Mouse (Mus musculus): ENCODE measurements at regions not wholly inside any gene's neighbourhood (a gene's known extent, or its start where the extent isn't known, plus 50 kb on each side); places are given as distances from the start of the nearest gene placed in this dataset.

GRCm38 (mm10) chr7:36488155-36488554, 209.8 kb upstream of the Tshz3 start:
- Histone ChIP-seq H3K4me2 (replicated peaks; ENCODE audit: low read depth, low read length) (no peak overlapping the region), H3K4me1 (replicated peaks; ENCODE audit: control insufficient read depth, insufficient read depth, low read length) (no peaks in the 10 kb centered on the region), H3K9ac (ENCODE audit: low read depth, low read length) (no peak overlapping the region), H3K27ac (ENCODE audit: low read depth, low read length) (no peak overlapping the region), H3K9me3 (ENCODE audit: control insufficient read depth, low read length) (no peaks in the 10 kb centered on the region), H3K4me3 (ENCODE audit: low read depth, low read length) (no peak overlapping the region), H3K36me3 (ENCODE audit: control insufficient read depth, insufficient read depth, low read length) (no peaks in the 10 kb centered on the region), H3K27me3 (ENCODE audit: control insufficient read depth, insufficient read depth, low read length) (no peaks in the 10 kb centered on the region)
- ATAC-seq (ENCODE audit: low FRiP score) (no peak), DNase-seq (ENCODE audit: low spot score) (no peak)
- 85% methylated on average over 9 of the region's 9 CpGs for WGBS

GRCm38 (mm10) chr7:36491173-36491581, 206.7 kb upstream of the Tshz3 start:
- Histone ChIP-seq H3K4me1 (replicated peaks; ENCODE audit: control insufficient read depth, insufficient read depth, low read length) (no peaks in the 10 kb centered on the region), H3K9me3 (ENCODE audit: control insufficient read depth, low read length) (no peaks in the 10 kb centered on the region), H3K4me3 (ENCODE audit: low read depth, low read length) (no peak overlapping the region), H3K36me3 (ENCODE audit: control insufficient read depth, insufficient read depth, low read length) (no peaks in the 10 kb centered on the region), H3K27ac (ENCODE audit: low read depth, low read length) (no peak overlapping the region), H3K9ac (ENCODE audit: low read depth, low read length) (no peak overlapping the region), H3K27me3 (ENCODE audit: control insufficient read depth, insufficient read depth, low read length) (no peaks in the 10 kb centered on the region), H3K4me2 (replicated peaks; ENCODE audit: low read depth, low read length) (no peak overlapping the region)
- 76% methylated on average over 10 of the region's 10 CpGs for WGBS
- DNase-seq (ENCODE audit: low spot score) = no peak
- ATAC-seq (ENCODE audit: low FRiP score) = no peak

GRCm38 (mm10) chr7:36504010-36504875, 193.7 kb upstream of the Tshz3 start:
- no peaks in the 10 kb centered on the region for H3K36me3 ChIP-seq (ENCODE audit: control insufficient read depth, insufficient read depth, low read length)
- H3K9ac ChIP-seq (ENCODE audit: low read depth, low read length) = no peak overlapping the region
- no peak for DNase-seq (ENCODE audit: low spot score)
- WGBS = 71% methylated on average over 15 of the region's 15 CpGs
- no peak for ATAC-seq (ENCODE audit: low FRiP score)
- H3K9me3 ChIP-seq (ENCODE audit: control insufficient read depth, low read length) = no peaks in the 10 kb centered on the region
- no peak overlapping the region for H3K4me2 ChIP-seq (replicated peaks; ENCODE audit: low read depth, low read length)
- no peak overlapping the region for H3K27ac ChIP-seq (ENCODE audit: low read depth, low read length)
- no peaks in the 10 kb centered on the region for H3K27me3 ChIP-seq (ENCODE audit: control insufficient read depth, insufficient read depth, low read length)
- H3K4me3 ChIP-seq (ENCODE audit: low read depth, low read length) = no peak overlapping the region
- H3K4me1 ChIP-seq (replicated peaks; ENCODE audit: control insufficient read depth, insufficient read depth, low read length) = no peaks in the 10 kb centered on the region

- H3K4me3 ChIP-seq (ENCODE audit: low read depth, low read length) = no peak overlapping the region
These were observed 190.0 kb upstream of the Tshz3 start for GRCm38 (mm10) chr7:36507895-36508431.

GRCm38 (mm10) chr7:36513680-36514079, 184.2 kb upstream of the Tshz3 start:
- no peak for ATAC-seq (ENCODE audit: low FRiP score)
- WGBS = 87% methylated on average over 3 of the region's 3 CpGs
- H3K27me3 ChIP-seq (ENCODE audit: control insufficient read depth, insufficient read depth, low read length) = no peaks in the 10 kb centered on the region

More at GRCm38 (mm10) chr7:36507895-36508431, 190.0 kb upstream of the Tshz3 start:
- Histone ChIP-seq H3K9me3 (ENCODE audit: control insufficient read depth, low read length) (no peaks in the 10 kb centered on the region), H3K4me2 (replicated peaks; ENCODE audit: low read depth, low read length) (no peak overlapping the region), H3K36me3 (ENCODE audit: control insufficient read depth, insufficient read depth, low read length) (no peaks in the 10 kb centered on the region), H3K9ac (ENCODE audit: low read depth, low read length) (no peak overlapping the region), H3K4me1 (replicated peaks; ENCODE audit: control insufficient read depth, insufficient read depth, low read length) (no peaks in the 10 kb centered on the region), H3K27ac (ENCODE audit: low read depth, low read length) (no peak overlapping the region), H3K27me3 (ENCODE audit: control insufficient read depth, insufficient read depth, low read length) (no peaks in the 10 kb centered on the region)
- WGBS = 85% methylated on average over 9 of the region's 9 CpGs
- no peak for ATAC-seq (ENCODE audit: low FRiP score)
- DNase-seq (ENCODE audit: low spot score) = no peak

GRCm38 (mm10) chr7:36516094-36516663, 181.7 kb upstream of the Tshz3 start:
- Histone ChIP-seq H3K4me2 (replicated peaks; ENCODE audit: low read depth, low read length) (no peak overlapping the region), H3K4me1 (replicated peaks; ENCODE audit: control insufficient read depth, insufficient read depth, low read length) (no peaks in the 10 kb centered on the region), H3K9ac (ENCODE audit: low read depth, low read length) (no peak overlapping the region), H3K27me3 (ENCODE audit: control insufficient read depth, insufficient read depth, low read length) (no peaks in the 10 kb centered on the region), H3K27ac (ENCODE audit: low read depth, low read length) (no peak overlapping the region), H3K9me3 (ENCODE audit: control insufficient read depth, low read length) (no peaks in the 10 kb centered on the region), H3K4me3 (ENCODE audit: low read depth, low read length) (no peak overlapping the region), H3K36me3 (ENCODE audit: control insufficient read depth, insufficient read depth, low read length) (no peaks in the 10 kb centered on the region)
- DNase-seq (ENCODE audit: low spot score) (no peak), ATAC-seq (ENCODE audit: low FRiP score) (no peak)
- 58% methylated on average over 7 of the region's 7 CpGs for WGBS

More at GRCm38 (mm10) chr7:36513680-36514079, 184.2 kb upstream of the Tshz3 start:
- no peak overlapping the region for H3K9ac ChIP-seq (ENCODE audit: low read depth, low read length)
- no peak for DNase-seq (ENCODE audit: low spot score)
- H3K27ac ChIP-seq (ENCODE audit: low read depth, low read length) = no peak overlapping the region
- no peaks in the 10 kb centered on the region for H3K36me3 ChIP-seq (ENCODE audit: control insufficient read depth, insufficient read depth, low read length)
- H3K4me3 ChIP-seq (ENCODE audit: low read depth, low read length) = no peak overlapping the region
- no peak overlapping the region for H3K4me2 ChIP-seq (replicated peaks; ENCODE audit: low read depth, low read length)
- no peaks in the 10 kb centered on the region for H3K9me3 ChIP-seq (ENCODE audit: control insufficient read depth, low read length)
- H3K4me1 ChIP-seq (replicated peaks; ENCODE audit: control insufficient read depth, insufficient read depth, low read length) = no peaks in the 10 kb centered on the region

- Histone ChIP-seq H3K9ac (ENCODE audit: low read depth, low read length) (no peak overlapping the region), H3K27ac (ENCODE audit: low read depth, low read length) (no peak overlapping the region), H3K4me1 (replicated peaks; ENCODE audit: control insufficient read depth, insufficient read depth, low read length) (no peaks in the 10 kb centered on the region), H3K36me3 (ENCODE audit: control insufficient read depth, insufficient read depth, low read length) (no peaks in the 10 kb centered on the region), H3K27me3 (ENCODE audit: control insufficient read depth, insufficient read depth, low read length) (no peaks in the 10 kb centered on the region), H3K4me3 (ENCODE audit: low read depth, low read length) (no peak overlapping the region), H3K4me2 (replicated peaks; ENCODE audit: low read depth, low read length) (no peak overlapping the region), H3K9me3 (ENCODE audit: control insufficient read depth, low read length) (no peaks in the 10 kb centered on the region)
- ATAC-seq (ENCODE audit: low FRiP score) = no peak
- DNase-seq (ENCODE audit: low spot score) = no peak
- WGBS = 88% methylated on average over 4 of the region's 4 CpGs
These were observed 178.9 kb upstream of the Tshz3 start for GRCm38 (mm10) chr7:36519027-36519426.

- no peaks in the 10 kb centered on the region for H3K36me3 ChIP-seq (ENCODE audit: control insufficient read depth, insufficient read depth, low read length)
- WGBS = 69% methylated on average over 5 of the region's 5 CpGs
- no peaks in the 10 kb centered on the region for H3K9me3 ChIP-seq (ENCODE audit: control insufficient read depth, low read length)
- no peak overlapping the region for H3K27ac ChIP-seq (ENCODE audit: low read depth, low read length)
- no peaks in the 10 kb centered on the region for H3K27me3 ChIP-seq (ENCODE audit: control insufficient read depth, insufficient read depth, low read length)
- ATAC-seq (ENCODE audit: low FRiP score) = no peak
- H3K4me3 ChIP-seq (ENCODE audit: low read depth, low read length) = no peak overlapping the region
- no peaks in the 10 kb centered on the region for H3K4me1 ChIP-seq (replicated peaks; ENCODE audit: control insufficient read depth, insufficient read depth, low read length)
- H3K4me2 ChIP-seq (replicated peaks; ENCODE audit: low read depth, low read length) = no peak overlapping the region
- no peak overlapping the region for H3K9ac ChIP-seq (ENCODE audit: low read depth, low read length)
- DNase-seq (ENCODE audit: low spot score) = no peak
These were observed 175.0 kb upstream of the Tshz3 start for GRCm38 (mm10) chr7:36522960-36523359.

- H3K4me2 ChIP-seq (replicated peaks; ENCODE audit: low read depth, low read length) = no peak overlapping the region
- no peaks in the 10 kb centered on the region for H3K4me1 ChIP-seq (replicated peaks; ENCODE audit: control insufficient read depth, insufficient read depth, low read length)
- H3K9ac ChIP-seq (ENCODE audit: low read depth, low read length) = no peak overlapping the region
- ATAC-seq (ENCODE audit: low FRiP score) (no peak), DNase-seq (ENCODE audit: low spot score) (no peak)
- H3K9me3 ChIP-seq (ENCODE audit: control insufficient read depth, low read length) = no peaks in the 10 kb centered on the region
- H3K4me3 ChIP-seq (ENCODE audit: low read depth, low read length) = no peak overlapping the region
- 78% methylated on average over 7 of the region's 7 CpGs for WGBS
- H3K27ac ChIP-seq (ENCODE audit: low read depth, low read length) = no peak overlapping the region
- H3K36me3 ChIP-seq (ENCODE audit: control insufficient read depth, insufficient read depth, low read length) = no peaks in the 10 kb centered on the region
- H3K27me3 ChIP-seq (ENCODE audit: control insufficient read depth, insufficient read depth, low read length) = no peaks in the 10 kb centered on the region
These were observed 171.8 kb upstream of the Tshz3 start for GRCm38 (mm10) chr7:36526148-36526547.
